Mouse (Mus musculus) forebrain, postnatal 0 days (tissue): ENCODE data around the gene Slc35f3. TPM values are rescaled to one million over a fixed set of nuclear protein-coding genes. Genes with fewer than 3 reads are reported as not detected.

ENCODE experiments used
- ATAC-seq: fragments of 200-750 bp; cut with Nextera tagmentation; 2 replicates; pipeline ENCODE4 v1.8.0; 2017; ENCODE audit warnings: mild to moderate bottlenecking, moderate library complexity
- DNase-seq: peaks from one replicate; pipeline ENCODE4 v3.0.0-alpha.2; 2015
- H3K27ac ChIP-seq: fragments of 300-500 bp; sonication (generic); 2 replicates; pipeline ENCODE4 v1.5.1; 2014; ENCODE audit warnings: low read depth, mild to moderate bottlenecking, antibody characterized with exemption, low read length, moderate library complexity, mixed read lengths
- H3K27me3 ChIP-seq: fragments of 300-500 bp; sonication (generic); 2 replicates; pipeline ENCODE4 v1.6.1; 2014; ENCODE audit warnings: mild to moderate bottlenecking, low read length, mixed read lengths; ENCODE audit not compliant: insufficient read depth
- H3K36me3 ChIP-seq: fragments of 300-500 bp; sonication (generic); 2 replicates; pipeline ENCODE4 v1.6.1; 2014; ENCODE audit warnings: mild to moderate bottlenecking, moderate library complexity; ENCODE audit not compliant: insufficient read depth
- H3K4me1 ChIP-seq: fragments of 300-500 bp; sonication (generic); 2 replicates; pipeline ENCODE4 v1.6.1; 2014; ENCODE audit warnings: antibody characterized with exemption; ENCODE audit not compliant: insufficient read depth
- H3K4me2 ChIP-seq: fragments of 300-500 bp; sonication (generic); 2 replicates; pipeline ENCODE4 v1.6.1; 2014; ENCODE audit warnings: low read depth, mild to moderate bottlenecking, moderate library complexity
- H3K4me3 ChIP-seq: fragments of 300-500 bp; sonication (generic); 2 replicates; pipeline ENCODE4 v1.5.1; 2014; ENCODE audit warnings: low read depth, low read length, mixed read lengths
- H3K9ac ChIP-seq: fragments of 300-500 bp; sonication (generic); 2 replicates; pipeline ENCODE4 v1.6.1; 2014; ENCODE audit warnings: mild to moderate bottlenecking
- H3K9me3 ChIP-seq: fragments of 300-500 bp; sonication (generic); 2 replicates; pipeline ENCODE4 v1.6.1; 2016; ENCODE audit warnings: low read length
- CTCF ChIP-seq: sonication (generic); IDR thresholded peaks from 2 replicates; pipeline ENCODE4 v1.5.1; 2016; ENCODE audit warnings: antibody characterized with exemption, control low read depth, low read depth
- WGBS: fragments of 180-500 bp; shearing (Covaris S2); extraction: QIAGEN DNeasy Blood & Tissue Kit; methylation state at CpG from one replicate; pipeline ENCODE4 v1.1.7; 2014; 5-methylcytosine and 5-hydroxymethylcytosine counted together
- polyA plus RNA-seq: library from polyadenylated mRNA; unstranded; fragments of >200 nt; fragmentation: Nextera tagmentation; extraction: Ambion mirVana; gene quantifications from 2 replicates; pipeline ENCODE4 v1.2.1, GENCODE M21; 2015
- total RNA-seq: library from RNA; depleted of rRNA; stranded (reverse); fragments of >200 nt; gene quantifications from 2 replicates; pipeline ENCODE4 v1.2.3, GENCODE M21; 2014; rRNA removed

Gene Slc35f3
- total RNA-seq (1.5 and 2.1 TPM in 2 replicates), polyA plus RNA-seq (1.4 and 3.1 TPM in 2 replicates)

GRCm38 (mm10) chr8:126298296-126299093 is at the start of gene Slc35f3:
Gene Slc35f3 (plus strand): TSS chr8:126298558.
- Histone ChIP-seq H3K4me3 (peak within 1 kb of the TSS; percentile 56), H3K4me1 (no peaks in the 10 kb centered on the region), H3K27me3 (no peaks in the 10 kb centered on the region), H3K4me2 (peak within 1 kb of the TSS; percentile 97), H3K9ac (peak within 1 kb of the TSS; percentile 62), H3K36me3 (no peaks in the 10 kb centered on the region), H3K27ac (no peak within 1 kb of the TSS), H3K9me3 (no peaks in the 10 kb centered on the region)
- peak; percentile 65 for DNase-seq
- WGBS = under 1% methylated on average over 70 of the region's 72 CpGs
- peak; percentile 86 for ATAC-seq
- TF ChIP-seq CTCF = no peak

- Histone ChIP-seq H3K36me3 (no peaks in the 10 kb centered on the region), H3K27ac (no peak overlapping the region), H3K9ac (no peak overlapping the region), H3K4me1 (no peaks in the 10 kb centered on the region), H3K27me3 (no peaks in the 10 kb centered on the region), H3K4me2 (no peak overlapping the region), H3K9me3 (no peaks in the 10 kb centered on the region), H3K4me3 (no peak overlapping the region)
- no peak for DNase-seq
- ATAC-seq = no peak
- 75% methylated on average over 4 of the region's 4 CpGs for WGBS
- TF ChIP-seq CTCF = no peak
Measured at GRCm38 (mm10) chr8:126250486-126250885, 47.9 kb upstream of the Slc35f3 start.

- ATAC-seq = peak; percentile 40; the same call in 1 of the 2 replicates
- peak; percentile 60 for TF ChIP-seq CTCF
- WGBS = 16% methylated on average over 9 of the region's 9 CpGs
Measured at GRCm38 (mm10) chr8:126256585-126257391, 41.6 kb upstream of the Slc35f3 start.

GRCm38 (mm10) chr8:126257392-126257681 is 41.0 kb upstream of the Slc35f3 start:
- DNase-seq (no peak), ATAC-seq (no peak)
- no peaks in the 10 kb centered on the region for H3K27me3 ChIP-seq
- WGBS = 42% methylated on average over 8 of the region's 8 CpGs
- H3K9ac ChIP-seq = no peak overlapping the region
- TF ChIP-seq CTCF = no peak
- H3K4me2 ChIP-seq = no peak overlapping the region
- no peak overlapping the region for H3K27ac ChIP-seq
- no peaks in the 10 kb centered on the region for H3K9me3 ChIP-seq
- H3K4me3 ChIP-seq = no peak overlapping the region
- no peaks in the 10 kb centered on the region; the same call in 1 of the 2 replicates for H3K4me1 ChIP-seq
- no peaks in the 10 kb centered on the region for H3K36me3 ChIP-seq

More at GRCm38 (mm10) chr8:126256585-126257391, 41.6 kb upstream of the Slc35f3 start:
- Histone ChIP-seq H3K4me1 (no peaks in the 10 kb centered on the region; the same call in 1 of the 2 replicates), H3K9me3 (no peaks in the 10 kb centered on the region), H3K27ac (no peak overlapping the region), H3K36me3 (no peaks in the 10 kb centered on the region), H3K4me3 (no peak overlapping the region), H3K9ac (no peak overlapping the region), H3K4me2 (no peak overlapping the region), H3K27me3 (no peaks in the 10 kb centered on the region)
- DNase-seq = peak; percentile 59

- no peak overlapping the region for H3K27ac ChIP-seq
- H3K9ac ChIP-seq = no peak overlapping the region
- DNase-seq (peak; percentile 90), ATAC-seq (peak; percentile 90)
- no peaks in the 10 kb centered on the region for H3K9me3 ChIP-seq
- 3% methylated on average over 15 of the region's 15 CpGs for WGBS
- H3K4me3 ChIP-seq = 0 out of 2 replicates have a peak overlapping the region, but pooled peaks have one; percentile 4
- peak; percentile 90 for TF ChIP-seq CTCF
- H3K36me3 ChIP-seq = no peaks in the 10 kb centered on the region
- no peaks in the 10 kb centered on the region; the same call in 1 of the 2 replicates for H3K4me1 ChIP-seq
- no peaks in the 10 kb centered on the region for H3K27me3 ChIP-seq
- H3K4me2 ChIP-seq = peak overlapping the region; percentile 40
Measured at GRCm38 (mm10) chr8:126258175-126258781, 40.1 kb upstream of the Slc35f3 start.

- no peaks in the 10 kb centered on the region for H3K36me3 ChIP-seq
- H3K27me3 ChIP-seq = no peaks in the 10 kb centered on the region
- ATAC-seq = no peak; the same call in 1 of the 2 replicates
- no peaks in the 10 kb centered on the region for H3K4me1 ChIP-seq
- no peak overlapping the region for H3K4me2 ChIP-seq
- TF ChIP-seq CTCF = no peak
- H3K9me3 ChIP-seq = no peaks in the 10 kb centered on the region
- no peak overlapping the region for H3K9ac ChIP-seq
- no peak for DNase-seq
- H3K4me3 ChIP-seq = no peak overlapping the region
- WGBS = 64% methylated on average over 1 of the region's 1 CpGs
- H3K27ac ChIP-seq = peak overlapping the region; percentile 3; the same call in 1 of the 2 replicates
Measured at GRCm38 (mm10) chr8:126265186-126265585, 33.2 kb upstream of the Slc35f3 start.
